Mouse (Mus musculus): Measurements from ENCODE around the gene Alyref. TPM values are rescaled to one million over a fixed set of nuclear protein-coding genes. Genes with fewer than 3 reads are reported as not detected.

The Alyref gene
- total RNA-seq (2021) = 10 to 100 TPM; 97.0 to 99.2 TPM
- long read RNA-seq, experiment 1, transcript Alyref-201 (6 exons, 3,527 nt) = major isoform, 144 of 152 reads
- long read RNA-seq, experiment 1, partial matches to known transcripts = 4 of 152 reads
- long read RNA-seq, experiment 1, other reads (novel, unspliced or antisense) = 4 of 152 reads
- long read RNA-seq, experiment 2, transcript Alyref-201 (6 exons, 3,527 nt) = major isoform, 41 of 44 reads
- long read RNA-seq, experiment 2, partial matches to known transcripts = 2 of 44 reads
- long read RNA-seq, experiment 2, other reads (novel, unspliced or antisense) = 1 of 44 reads

DNA sequence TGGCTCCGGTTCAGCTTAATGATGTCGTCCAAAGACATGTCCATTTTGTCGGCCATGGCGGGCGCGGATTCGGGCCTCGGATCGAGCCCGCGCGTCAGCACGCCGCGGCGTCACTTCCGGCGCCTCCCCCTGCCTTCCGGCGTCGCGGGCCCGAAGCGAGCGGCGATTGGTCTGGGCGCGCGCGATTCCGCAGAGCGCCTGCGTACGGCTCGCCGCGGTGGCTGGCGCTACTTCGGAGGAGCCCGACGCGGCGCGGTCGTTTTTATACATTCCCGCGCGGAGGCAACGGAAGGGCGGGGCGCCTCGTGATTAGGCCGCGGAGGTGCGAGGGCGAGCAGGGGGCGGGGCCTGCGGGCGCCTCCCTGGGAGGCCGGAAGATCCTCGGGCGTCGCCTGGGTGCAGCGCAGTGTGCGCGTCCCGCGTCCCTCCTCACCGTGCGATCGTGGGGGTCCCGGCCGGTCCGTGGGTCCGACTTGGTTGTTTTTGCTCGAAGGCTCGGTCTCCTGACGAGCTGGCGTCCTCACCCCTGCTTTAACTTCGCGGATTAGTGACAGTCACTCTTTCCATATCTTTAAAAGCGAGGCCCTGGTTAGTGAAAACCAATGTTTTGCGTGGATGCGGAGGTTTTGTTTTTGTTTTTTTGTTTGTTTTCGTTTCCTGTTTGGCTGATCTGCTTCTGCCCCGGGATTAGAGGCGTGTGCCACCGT, at the start of gene Alyref, which contains the start of gene Anapc11:
TSS of gene Alyref (minus strand) at position 83 of the 707 bp plus-strand sequence.
TSS of gene Anapc11 (plus strand) at position 139 of the 707 bp plus-strand sequence.
- peak; percentile 96 to 97 for DNase-seq

GRCm38 (mm10) chr11:120647047-120647830, 49.1 kb upstream of the Alyref start:
- no peak for DNase-seq

DNA sequence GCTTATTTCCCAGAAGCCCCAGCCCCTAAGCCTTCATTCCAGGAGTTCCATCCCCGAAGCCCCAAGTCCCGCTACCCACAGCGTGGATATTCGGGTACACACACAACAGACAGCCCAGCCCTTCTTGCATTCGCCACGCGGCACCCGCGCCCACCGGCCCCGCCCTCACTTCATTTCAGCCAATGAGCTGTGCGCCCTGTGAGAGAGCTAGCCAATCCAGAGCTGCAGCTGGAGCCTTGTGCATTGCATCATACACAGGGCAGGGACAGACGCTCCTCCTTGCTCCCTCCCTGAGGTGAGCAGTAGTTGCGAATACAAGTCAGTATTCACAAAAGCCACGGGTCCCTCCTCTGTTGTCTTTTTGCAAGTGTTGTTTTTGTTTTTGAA, 45.4 kb upstream of the Alyref start, which contains the start of gene Pycr1:
TSS of gene Pycr1 (minus strand) at position 169 of the 387 bp plus-strand sequence.
- peak; percentile 96 for DNase-seq

DNA sequence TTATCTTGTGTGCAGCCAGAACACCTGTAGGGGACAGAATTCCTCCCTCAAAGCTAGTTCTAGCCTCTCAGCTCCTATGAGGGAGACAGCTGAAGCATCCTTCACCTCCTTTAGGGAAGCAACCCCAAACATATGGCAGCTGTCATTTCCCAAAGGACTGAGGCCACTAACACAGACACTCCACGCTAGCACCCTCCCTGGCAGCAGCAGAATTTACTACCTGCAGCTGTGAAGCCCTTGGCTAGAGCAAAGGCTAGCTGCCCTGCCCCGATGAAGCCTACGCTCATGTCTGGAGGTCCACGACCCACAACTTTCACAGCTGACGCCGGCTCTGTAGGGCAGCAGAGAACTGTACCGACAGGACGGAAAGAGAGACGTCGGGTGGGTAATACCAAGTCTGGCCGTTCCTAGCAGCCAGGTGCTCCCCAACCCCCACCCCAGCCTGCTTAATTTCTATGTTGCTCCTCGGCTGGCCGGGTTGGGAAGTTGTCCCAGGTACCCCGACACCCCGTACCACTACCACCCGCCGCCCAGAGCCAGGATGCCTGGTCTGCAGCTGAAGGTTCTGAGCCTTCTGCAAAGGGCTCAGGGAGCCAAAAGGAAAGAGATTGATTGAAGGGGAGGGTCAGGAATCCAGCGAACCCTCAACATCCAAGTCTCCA, 44.9 kb upstream of the Alyref start:
- DNase-seq = peak in 1 of 2 experiments; percentile 29

DNA sequence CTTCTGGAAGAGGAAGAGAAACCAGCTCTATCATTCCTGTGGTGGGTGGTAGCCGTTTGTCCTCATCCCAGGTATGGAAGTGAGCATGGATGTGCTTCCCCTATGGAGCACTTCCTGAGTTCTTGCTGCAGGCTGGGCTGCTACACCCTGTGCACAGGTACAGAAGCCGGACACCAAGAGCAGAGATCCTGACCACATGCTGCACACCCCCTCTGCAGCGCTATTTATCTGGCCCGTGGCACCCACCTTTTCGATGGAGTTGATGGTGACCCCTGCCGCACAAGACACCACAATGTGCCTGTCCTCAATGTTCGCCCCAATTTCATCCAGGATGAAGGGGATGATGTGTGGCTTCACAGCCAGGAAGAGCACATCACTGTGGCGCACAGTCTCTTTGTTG, 43.7 kb upstream of the Alyref start:
- DNase-seq = no peak

GRCm38 (mm10) chr11:120641255-120641654, 43.1 kb upstream of the Alyref start:
- no peak for DNase-seq

DNA sequence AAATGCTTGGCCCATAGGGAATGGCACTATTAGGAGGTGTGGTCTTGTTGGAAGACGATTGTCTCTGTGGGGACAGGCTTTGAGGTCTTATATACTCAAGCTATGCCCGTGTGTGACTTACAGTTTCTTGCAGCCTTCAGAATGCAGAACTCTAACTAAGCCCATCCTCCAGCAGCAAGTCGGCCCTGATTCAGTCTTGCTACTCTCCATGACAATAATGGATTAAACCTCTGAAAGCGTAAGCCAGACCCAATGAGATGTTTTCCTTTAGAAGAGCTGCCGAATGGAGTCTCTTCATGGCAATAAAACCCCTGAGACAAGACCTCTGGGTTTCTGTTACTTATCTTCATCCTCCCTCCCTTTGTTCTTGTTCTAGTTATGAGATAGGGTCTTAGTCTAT, 36.6 kb upstream of the Alyref start:
- no peak for DNase-seq

- peak; percentile 95 for DNase-seq
Observed at GRCm38 (mm10) chr11:120633520-120634343, 35.6 kb upstream of the Alyref start, which contains the start of gene Mafg. Gene Mafg (minus strand): TSS chr11:120633600.

DNA sequence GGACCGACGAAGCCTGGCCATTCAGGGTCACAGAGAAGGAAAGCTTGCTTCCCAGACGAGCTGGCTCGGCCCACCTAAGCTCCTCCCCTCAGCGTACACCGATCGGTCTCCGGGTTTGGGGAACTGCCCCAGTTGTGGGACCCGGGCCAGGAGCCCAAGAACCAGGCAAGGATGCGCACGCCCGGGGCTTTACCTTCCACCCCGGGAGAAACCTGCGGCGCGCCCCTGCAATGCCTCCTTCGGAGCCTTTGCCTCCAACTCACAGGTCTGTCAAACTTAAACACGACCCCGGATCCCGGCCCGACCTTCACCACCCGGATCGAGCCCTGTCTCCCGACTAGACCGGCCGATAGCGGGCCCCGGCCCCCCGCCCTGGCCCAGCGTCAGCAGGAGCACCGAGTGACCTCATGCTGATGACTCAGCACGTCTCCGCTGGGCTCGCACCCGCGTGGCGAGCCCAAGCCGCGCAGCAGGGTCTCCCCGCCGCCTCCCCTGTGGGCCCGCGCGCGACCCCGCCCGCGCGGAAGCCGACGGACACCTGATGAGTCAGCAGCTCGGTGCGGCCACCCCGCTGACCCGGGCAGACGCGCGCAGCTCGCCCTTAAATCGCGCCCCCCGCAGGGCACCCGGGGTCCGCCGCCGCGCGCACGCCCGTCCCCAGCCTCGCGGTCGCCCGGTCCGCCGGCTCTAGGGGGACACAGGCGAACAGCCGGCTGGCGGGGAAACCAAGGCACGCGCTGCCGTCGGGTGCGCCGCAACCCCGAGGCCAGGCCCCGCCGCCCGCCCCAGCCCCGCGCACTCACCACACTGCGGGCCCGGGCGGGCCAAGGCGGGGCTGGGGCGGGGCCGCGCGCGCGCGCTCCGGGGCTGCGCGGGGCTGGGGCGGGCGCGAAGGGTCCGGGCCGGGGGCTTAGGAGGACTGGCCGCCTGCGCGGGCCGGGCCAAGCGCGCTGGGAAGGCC, 34.7 kb upstream of the Alyref start:
- peak; percentile 90 to 92 for DNase-seq

DNA sequence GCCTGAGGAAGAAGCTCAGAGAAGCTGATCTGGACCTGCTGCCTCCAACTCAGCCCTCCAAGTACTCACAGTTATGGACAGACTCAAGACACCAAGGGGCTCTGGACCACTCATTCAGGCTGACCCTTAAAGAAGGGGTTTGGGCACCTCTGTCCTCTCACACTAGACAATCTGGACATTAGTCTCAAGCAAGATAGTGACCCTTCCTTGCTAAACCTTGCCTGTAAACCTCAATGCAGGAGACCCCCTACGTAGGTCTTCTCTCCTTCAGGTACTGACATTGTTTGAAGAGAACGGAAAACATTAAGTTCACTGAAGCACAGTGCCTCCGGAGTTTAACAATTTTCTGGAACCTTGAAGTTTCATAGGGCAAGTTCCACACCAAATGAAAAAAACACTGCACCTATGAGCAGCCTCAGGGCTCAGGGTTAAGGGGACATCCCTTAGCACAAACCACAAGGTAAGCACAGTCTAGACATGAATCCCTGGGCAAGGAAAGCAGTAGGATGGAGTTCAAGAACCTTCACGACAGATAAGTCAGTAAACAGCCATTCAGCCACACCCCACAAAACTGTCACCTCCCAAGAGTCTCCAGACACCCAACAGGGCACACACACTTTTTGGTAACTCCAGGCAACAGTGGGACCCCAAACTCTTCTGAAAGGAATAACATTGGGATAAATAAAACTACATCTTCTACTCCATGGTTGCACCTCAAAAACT, 33.7 kb upstream of the Alyref start:
- DNase-seq = no peak

- DNase-seq = no peak
Observed at GRCm38 (mm10) chr11:120630881-120631725, 32.9 kb upstream of the Alyref start.

DNA sequence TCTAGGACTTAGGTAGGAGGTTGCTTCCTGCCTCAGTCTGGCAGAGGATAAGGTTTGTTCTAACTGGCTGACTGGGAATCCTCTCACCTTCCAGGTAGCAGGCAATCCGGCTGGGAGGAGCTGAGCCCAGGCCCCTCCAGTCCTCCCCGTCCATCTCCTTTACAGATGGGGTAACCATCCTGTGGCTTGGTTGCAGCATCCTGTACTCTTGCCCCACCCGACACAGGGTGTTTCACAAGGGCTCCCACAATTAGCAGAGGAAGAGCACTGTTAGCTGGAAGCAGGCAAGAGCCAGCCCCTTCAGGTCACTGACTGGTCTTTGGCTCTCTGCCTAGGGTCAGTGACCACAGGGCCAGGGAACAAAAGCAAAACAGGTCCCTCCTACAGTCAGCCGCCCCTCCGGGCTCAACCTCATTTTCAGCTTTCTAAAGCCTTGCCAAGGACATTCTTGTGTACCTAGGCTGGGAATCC, 32.3 kb upstream of the Alyref start:
- DNase-seq = peak; percentile 63 to 73

GRCm38 (mm10) chr11:120629911-120630310, 31.7 kb upstream of the Alyref start:
- DNase-seq = peak; percentile 69 to 83

DNA sequence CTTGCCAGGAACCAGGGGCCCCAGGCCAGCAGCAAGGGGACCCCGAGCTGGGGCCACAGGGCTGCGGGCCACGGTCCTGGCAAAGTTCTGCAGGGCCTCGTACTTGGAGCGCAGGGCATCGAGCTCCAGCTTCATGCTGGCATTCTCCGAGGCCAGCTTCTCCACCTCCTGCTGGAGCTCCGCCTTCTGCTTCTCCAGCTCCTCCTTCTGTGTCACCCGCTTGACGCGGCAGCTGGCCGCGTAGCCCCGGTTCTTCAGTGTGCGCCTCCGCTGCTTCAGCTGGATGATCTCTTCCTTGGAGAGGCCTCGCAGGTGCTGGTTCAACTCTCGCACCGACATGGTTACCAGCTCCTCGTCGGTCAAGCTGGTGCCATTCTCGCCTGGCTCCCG, 31.2 kb upstream of the Alyref start:
- peak; percentile 66 to 73 for DNase-seq

DNA sequence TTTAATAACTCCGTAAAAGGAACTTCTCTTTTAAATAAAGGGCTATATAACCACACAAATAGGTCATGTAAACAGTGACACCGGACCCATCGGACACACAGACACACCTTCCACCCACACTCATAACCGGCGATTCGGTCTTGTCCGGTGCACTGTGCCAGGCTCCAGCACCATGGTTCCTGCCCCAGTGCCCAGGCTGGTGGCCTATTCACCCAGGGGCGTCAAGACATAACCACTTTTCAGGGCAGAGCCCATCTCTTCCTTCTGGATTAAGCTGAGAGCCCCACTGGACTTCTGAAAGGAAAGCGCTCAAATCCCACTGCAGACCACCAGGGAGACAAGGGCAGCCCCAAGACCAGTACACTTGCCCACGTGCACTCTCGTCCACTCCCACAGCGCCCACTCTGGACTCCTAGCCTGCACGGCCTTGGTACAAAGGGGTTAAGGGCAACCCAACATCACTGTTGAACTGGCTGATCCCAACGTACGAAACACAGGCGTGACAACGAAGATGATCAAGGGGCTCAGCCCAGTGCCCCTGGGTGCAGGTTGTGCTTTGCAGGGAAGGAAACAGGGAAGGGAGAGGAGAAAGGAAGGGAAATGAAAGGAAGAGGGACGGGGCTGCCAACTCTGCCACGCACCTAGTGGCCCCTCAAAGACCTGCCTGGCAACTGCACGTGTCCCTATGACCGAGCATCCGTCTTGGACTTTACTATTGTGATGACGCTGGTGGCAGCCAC, 30.6 kb upstream of the Alyref start:
- no peak for DNase-seq

DNA sequence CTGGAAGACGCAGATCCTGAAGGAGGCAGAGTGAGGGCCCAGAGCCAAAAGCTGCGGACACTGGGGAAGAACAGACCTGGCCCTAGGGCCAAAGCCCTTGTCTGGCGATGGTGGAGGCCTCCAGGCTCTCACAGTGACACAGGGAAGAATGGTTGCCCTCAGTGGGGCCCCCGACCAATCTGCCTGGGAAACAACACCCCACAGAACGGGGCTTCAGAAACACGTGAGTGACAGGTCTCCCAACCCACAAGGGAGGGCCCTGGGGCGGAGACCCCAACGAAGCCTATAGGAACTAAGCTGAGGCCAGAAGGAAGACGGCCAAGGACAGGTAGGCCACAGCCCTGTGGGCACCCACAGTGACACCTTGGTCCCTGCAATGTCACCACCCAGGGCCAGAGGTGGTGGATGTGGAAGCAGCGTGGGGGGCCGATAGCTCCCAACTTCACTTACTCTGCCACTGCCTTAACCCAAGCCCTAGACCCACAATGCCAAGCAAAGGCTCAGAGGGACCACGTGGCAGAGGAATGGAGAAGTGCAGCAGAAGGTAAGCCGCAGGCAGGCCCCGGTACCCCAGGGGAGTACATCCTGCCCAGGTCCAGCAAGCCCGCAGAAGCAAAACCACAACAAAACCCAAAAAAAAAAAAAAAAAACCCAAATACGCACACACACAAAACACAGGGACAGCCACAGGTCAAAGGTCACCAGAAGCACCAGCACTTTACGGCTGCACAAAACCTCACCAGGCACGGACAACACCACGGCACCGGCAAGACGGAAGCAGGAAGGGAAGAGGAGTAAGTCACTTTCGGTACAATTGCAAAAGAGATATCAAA, 29.5 kb upstream of the Alyref start:
- DNase-seq = no peak

All from adrenal gland, postnatal 36 days (tissue).